In genomic region chr15:79414513-79414912, GRCm38 (mm10) we compare ENCODE assay signal across 12 mouse cellular contexts. TPM values are rescaled to one million over a fixed set of nuclear protein-coding genes. Genes with fewer than 3 reads are reported as not detected.
DNase-seq lines count a peak whose midpoint lies in the region; ATAC-seq and TF ChIP-seq lines count a peak whose summit lies in the region.
"Had no signal": no experiment of that assay in that cellular context is flagged by ENCODE, and none has a peak within 500 bp of the region (broad histone marks: within the 10 kb centered on the region; RNA-seq: fewer than 3 reads in every experiment).

No protein-coding gene starts in this region.

- no peak overlapping the region for H3K27ac ChIP-seq in liver, embryonic 11.5 days (ENCODE audit: low read depth, low read length)
- H3K27ac ChIP-seq in liver, embryonic 12.5 days = no peak overlapping the region
- no peak overlapping the region for H3K27ac ChIP-seq in layer of hippocampus, adult 2 months
- H3K27ac ChIP-seq in forebrain, embryonic 12.5 days = no peak overlapping the region
- H3K27ac ChIP-seq: hindbrain, embryonic 10.5 days had no signal

- H3K4me1 ChIP-seq in liver, embryonic 11.5 days (replicated peaks; ENCODE audit: control insufficient read depth, insufficient read depth, low read length) = peaks cover 8% of the 10 kb centered on the region; the same call in 1 of the 2 replicates
- peaks cover 21% of the 10 kb centered on the region for H3K4me1 ChIP-seq in liver, embryonic 12.5 days
- H3K4me1 ChIP-seq in forebrain, embryonic 12.5 days = no peaks in the 10 kb centered on the region

- no peak overlapping the region for H3K4me3 ChIP-seq in liver, embryonic 11.5 days (ENCODE audit: low read depth, low read length)
- H3K4me3 ChIP-seq in liver, embryonic 12.5 days = no peak overlapping the region
- no peak overlapping the region for H3K4me3 ChIP-seq in layer of hippocampus, adult 2 months
- H3K4me3 ChIP-seq in forebrain, embryonic 12.5 days (replicated peaks) = no peak overlapping the region
- H3K4me3 ChIP-seq: hindbrain, embryonic 10.5 days had no signal

- no peak for TF ChIP-seq CTCF in layer of hippocampus, adult 2 months (conservative IDR thresholded peaks at IDR 0.05)

- no peak for DNase-seq in liver, embryonic 11.5 days (ENCODE audit: low spot score)
- DNase-seq in CD4-positive, CD25-positive, alpha-beta regulatory T cell, adult 2 months (ENCODE audit: low read depth, low spot score) = peak; percentile 27
- no peak for DNase-seq in retina, embryonic 14.5 days (ENCODE audit: low spot score)
- DNase-seq in layer of hippocampus, adult 2 months (ENCODE audit: low spot score in 2 of 2) = no peak
- DNase-seq: gastrocnemius, postnatal 10 days; retina, postnatal 1 day had no signal

- H3K9ac ChIP-seq in liver, embryonic 11.5 days (ENCODE audit: low read depth, low read length) = 0 out of 2 replicates have a peak overlapping the region, but pooled peaks have one; percentile 17
- H3K9ac ChIP-seq in liver, embryonic 12.5 days = no peak overlapping the region
- H3K9ac ChIP-seq in forebrain, embryonic 12.5 days = no peak overlapping the region

- no peaks in the 10 kb centered on the region for H3K27me3 ChIP-seq in liver, embryonic 11.5 days (replicated peaks; ENCODE audit: control insufficient read depth, insufficient read depth, low read length)
- H3K27me3 ChIP-seq in liver, embryonic 12.5 days (replicated peaks) = no peaks in the 10 kb centered on the region
- H3K27me3 ChIP-seq in forebrain, embryonic 12.5 days = no peaks in the 10 kb centered on the region

- 0 out of 2 replicates have a peak, but pooled peaks cover 6% of the 10 kb centered on the region for H3K36me3 ChIP-seq in liver, embryonic 11.5 days (ENCODE audit: control insufficient read depth, insufficient read depth, low read length)
- H3K36me3 ChIP-seq in liver, embryonic 12.5 days = peaks cover 15% of the 10 kb centered on the region
- peaks cover 33% of the 10 kb centered on the region for H3K36me3 ChIP-seq in forebrain, embryonic 12.5 days (replicated peaks)

- no peak for ATAC-seq in liver, embryonic 11.5 days (replicated peaks; ENCODE audit: low FRiP score)
- no peak for ATAC-seq in liver, embryonic 12.5 days
- ATAC-seq in hematopoietic stem cell, adult 5-6 weeks (replicated peaks in 1 of 2; ENCODE audit: insufficient read depth in 1 of 2, low FRiP score in 2 of 2, low TSS enrichment in 1 of 2, low read depth in 1 of 2, poor library complexity in 2 of 2, severe bottlenecking in 2 of 2) = peak; percentile 86 to 93
- ATAC-seq in monocyte, adult 5-6 weeks (replicated peaks; ENCODE audit: insufficient number of reproducible peaks, low FRiP score, low TSS enrichment, poor library complexity, severe bottlenecking) = peak; percentile 90
- no peak for ATAC-seq in forebrain, embryonic 12.5 days (ENCODE audit: low FRiP score)
- ATAC-seq: midbrain, embryonic 16.5 days had no signal

- 27% methylated on average over 4 of the region's 4 CpGs for WGBS in liver, embryonic 11.5 days
- WGBS in liver, embryonic 12.5 days (ENCODE audit: insufficient replicate concordance) = 19% methylated on average over 4 of the region's 4 CpGs
- 75% methylated on average over 4 of the region's 4 CpGs for WGBS in forebrain, embryonic 12.5 days

- H3K9me3 ChIP-seq in liver, embryonic 11.5 days (ENCODE audit: control insufficient read depth, low read length) = no peaks in the 10 kb centered on the region
- H3K9me3 ChIP-seq in liver, embryonic 12.5 days (replicated peaks) = no peaks in the 10 kb centered on the region
- H3K9me3 ChIP-seq in forebrain, embryonic 12.5 days = no peaks in the 10 kb centered on the region

- no peak overlapping the region for H3K4me2 ChIP-seq in liver, embryonic 11.5 days
- H3K4me2 ChIP-seq in liver, embryonic 12.5 days = no peak overlapping the region
- no peak overlapping the region for H3K4me2 ChIP-seq in forebrain, embryonic 12.5 days

RNA-seq across cellular contexts. Expression of gene Tmem184b, which starts 11.1 kb away (rescaled TPM):
- 36.4 and 38.8 TPM in 2 replicates for polyA plus RNA-seq in liver, embryonic 11.5 days (2014; fragmentation: Nextera tagmentation; extraction: Ambion mirVana)
- 16.4 and 19.0 TPM in 2 replicates for polyA plus RNA-seq in liver, embryonic 12.5 days (2016; fragmentation: Nextera tagmentation; extraction: Ambion mirVana)
- 3.5 and 6.5 TPM in 2 replicates for total RNA-seq in hematopoietic stem cell, adult 5-6 weeks (2017)
- 10.6 to 25.9 TPM (median 19.9 TPM) in 3 replicates for total RNA-seq in monocyte, adult 5-6 weeks (2017)
- 10 to 100 TPM; 53.6 to 56.0 TPM for total RNA-seq in layer of hippocampus, adult 2 months (2021)
- 41.3 and 43.6 TPM in 2 replicates for polyA plus RNA-seq in forebrain, embryonic 12.5 days (2016; fragmentation: Nextera tagmentation; extraction: Ambion mirVana)

RNA-seq across cellular contexts. Expression of gene Csnk1e, which starts 40.9 kb away (rescaled TPM):
- polyA plus RNA-seq in liver, embryonic 11.5 days (2014; fragmentation: Nextera tagmentation; extraction: Ambion mirVana) = 39.2 and 42.5 TPM in 2 replicates
- polyA plus RNA-seq in liver, embryonic 12.5 days (2016; fragmentation: Nextera tagmentation; extraction: Ambion mirVana) = 24.1 and 24.7 TPM in 2 replicates
- total RNA-seq in hematopoietic stem cell, adult 5-6 weeks (2017) = 55.3 and 55.5 TPM in 2 replicates
- total RNA-seq in monocyte, adult 5-6 weeks (2017) = 40.4 to 66.9 TPM (median 49.9 TPM) in 3 replicates
- 100 to 1,000 TPM; 104 to 108 TPM for total RNA-seq in layer of hippocampus, adult 2 months (2021)
- 245 and 267 TPM in 2 replicates for polyA plus RNA-seq in forebrain, embryonic 12.5 days (2016; fragmentation: Nextera tagmentation; extraction: Ambion mirVana)

Comparison
In these comparisons a context has a peak if more than half of its experiments do, and no peak if none do; other contexts are left out.
1. ATAC-seq: peak in hematopoietic stem cell, adult 5-6 weeks (2 of 2) and monocyte, adult 5-6 weeks (single experiment); none in liver, embryonic 11.5 days (single experiment), liver, embryonic 12.5 days (single experiment) and forebrain, embryonic 12.5 days (single experiment).